Mouse (Mus musculus) ES-CJ7 (cell line): ENCODE measurements around the gene Rbpjl.
A peak's percentile ranks its signal among the peaks of the same experiment; 100 is the strongest.

Experiments
- DNase-seq: peaks from one replicate; pipeline ENCODE4 v3.0.0; 2011; ENCODE audit warnings: low read depth, low spot score

Rbpjl gene

DNA sequence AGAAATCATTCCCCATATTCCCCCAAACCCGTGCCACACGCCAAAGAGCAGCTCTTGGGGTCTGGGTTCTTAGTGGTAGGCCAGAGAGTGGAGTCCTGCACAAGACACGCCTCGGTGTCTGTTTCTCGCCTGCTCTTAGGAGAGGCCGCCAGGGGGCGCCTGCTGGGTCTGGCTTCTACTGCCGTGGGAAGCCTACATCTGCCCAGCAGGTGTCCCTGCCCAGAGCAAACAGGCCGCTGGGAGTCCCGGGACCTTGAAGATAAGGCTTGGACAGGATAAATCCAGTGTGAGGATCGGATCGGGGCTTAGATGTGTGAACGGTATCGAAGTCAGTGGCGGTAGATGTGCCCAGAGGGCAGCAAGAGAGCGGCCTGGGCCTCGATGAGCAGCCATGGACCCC lies at the start of gene Rbpjl:
Gene Rbpjl (plus strand): TSS at position 236 of the 400 bp plus-strand sequence.
- DNase-seq = peak; percentile 83

- DNase-seq = no peak
Measured at GRCm38 (mm10) chr2:164353356-164353755, 49.6 kb upstream of the Rbpjl start.

- no peak for DNase-seq
Measured at GRCm38 (mm10) chr2:164356177-164356967, 46.6 kb upstream of the Rbpjl start.

- no peak for DNase-seq
Measured at GRCm38 (mm10) chr2:164358373-164358772, 44.6 kb upstream of the Rbpjl start.

- no peak for DNase-seq
Measured at GRCm38 (mm10) chr2:164359031-164359430, 43.9 kb upstream of the Rbpjl start.

- DNase-seq = no peak
Measured at GRCm38 (mm10) chr2:164359668-164360067, 43.3 kb upstream of the Rbpjl start.

DNA sequence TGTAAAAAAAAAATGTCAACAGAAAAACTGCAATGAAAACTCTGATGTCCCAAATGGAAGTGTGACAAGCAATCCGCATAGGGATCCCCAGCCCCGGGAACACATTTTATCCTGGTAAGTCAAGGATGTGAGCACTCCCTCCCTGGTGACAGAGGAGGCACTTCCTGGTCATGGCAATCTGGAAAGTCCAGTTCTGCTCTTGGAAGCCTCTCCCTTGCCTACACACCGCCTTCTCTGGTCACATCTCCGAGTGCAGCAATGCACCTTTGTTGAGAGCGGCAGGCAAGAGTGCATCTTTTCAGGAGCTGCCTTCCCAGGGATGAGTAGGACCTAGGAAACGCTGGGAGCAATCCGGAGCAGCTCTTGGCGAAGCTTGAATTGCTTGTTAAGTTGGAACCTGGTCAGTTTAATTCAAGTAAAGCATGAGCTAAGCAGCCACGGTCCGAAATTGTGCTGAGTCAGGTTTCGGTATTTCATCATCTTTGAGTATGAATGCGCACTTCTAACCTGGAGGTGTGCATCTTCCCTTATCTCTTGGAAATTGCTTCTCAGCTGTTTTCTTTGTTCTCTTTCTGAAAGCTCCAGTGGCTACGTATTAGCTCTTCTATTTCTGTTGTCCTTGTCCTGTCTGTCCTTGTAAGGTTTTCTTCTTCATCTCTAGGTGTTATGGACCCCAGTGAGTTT lies 41.8 kb upstream of the Rbpjl start:
- DNase-seq = no peak

DNA sequence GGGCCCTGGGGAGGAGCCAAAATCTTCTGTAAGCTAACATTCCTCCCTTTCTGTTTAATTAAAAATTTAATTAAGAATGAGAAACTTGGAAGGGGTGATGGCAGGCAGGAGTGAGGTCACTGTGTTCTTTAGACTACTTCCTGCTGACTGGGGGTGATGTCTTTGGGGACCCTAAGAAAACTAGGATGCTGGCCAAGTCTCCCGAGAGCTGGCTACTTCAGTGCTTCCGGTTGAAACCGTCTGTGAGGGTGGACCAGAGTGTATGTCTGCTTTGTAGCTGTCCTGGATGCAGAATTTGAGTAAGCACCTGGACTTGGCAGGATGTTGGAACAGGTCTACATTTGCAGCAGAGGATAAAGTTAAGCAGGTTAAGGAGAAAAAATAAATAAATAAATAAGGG lies 36.0 kb upstream of the Rbpjl start:
- DNase-seq = no peak

- DNase-seq = no peak
Measured at GRCm38 (mm10) chr2:164368620-164369105, 34.3 kb upstream of the Rbpjl start.

DNA sequence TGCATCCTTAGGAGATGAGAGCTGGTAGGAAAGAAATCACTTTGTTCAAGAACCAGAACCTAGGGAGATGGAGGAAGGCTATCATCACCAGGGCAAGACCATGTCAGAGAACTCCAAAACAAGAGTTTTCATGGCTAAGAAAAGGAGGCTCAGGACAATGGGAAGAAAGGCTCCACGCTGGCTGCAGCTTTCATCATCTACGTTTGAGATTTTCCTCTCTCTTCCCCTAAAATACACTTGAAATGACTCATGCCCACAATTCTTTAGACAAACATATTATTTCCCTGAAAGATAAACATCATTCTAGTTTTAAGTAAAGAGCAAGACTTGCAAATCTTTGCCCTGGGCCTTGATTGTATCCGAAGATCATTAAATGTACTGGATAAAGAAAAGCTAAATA lies 31.6 kb upstream of the Rbpjl start:
- no peak for DNase-seq

GRCm38 (mm10) chr2:164372408-164373053 lies 30.4 kb upstream of the Rbpjl start:
- DNase-seq = no peak

GRCm38 (mm10) chr2:164373187-164373586 lies 29.8 kb upstream of the Rbpjl start:
- DNase-seq = no peak

GRCm38 (mm10) chr2:164377478-164378426 lies 25.2 kb upstream of the Rbpjl start:
- DNase-seq = no peak

GRCm38 (mm10) chr2:164381726-164382125 lies 21.2 kb upstream of the Rbpjl start:
- DNase-seq = peak; percentile 91

DNA sequence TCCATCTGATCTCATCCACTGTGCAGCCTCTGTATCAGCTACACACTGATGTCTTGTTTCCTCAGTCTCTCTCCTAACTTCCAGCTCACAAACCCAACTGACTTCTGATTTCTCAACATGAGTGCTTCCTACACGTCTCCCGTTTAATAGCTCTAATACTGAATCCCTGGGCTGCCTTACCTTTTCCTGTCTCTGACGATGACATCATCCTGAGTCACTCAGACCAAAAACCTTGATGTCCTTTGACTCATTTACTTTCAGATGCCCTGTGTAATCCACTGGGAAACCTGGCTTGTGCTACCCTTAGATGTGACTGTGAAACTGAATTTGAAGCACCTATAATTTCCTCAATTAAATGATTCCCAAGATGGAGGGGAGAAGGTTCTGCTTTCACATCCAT lies 20.0 kb upstream of the Rbpjl start:
- no peak for DNase-seq

GRCm38 (mm10) chr2:164383656-164384399 lies 19.1 kb upstream of the Rbpjl start:
- no peak for DNase-seq

GRCm38 (mm10) chr2:164385927-164386763 lies 16.8 kb upstream of the Rbpjl start:
- DNase-seq = peak; percentile 36

DNA sequence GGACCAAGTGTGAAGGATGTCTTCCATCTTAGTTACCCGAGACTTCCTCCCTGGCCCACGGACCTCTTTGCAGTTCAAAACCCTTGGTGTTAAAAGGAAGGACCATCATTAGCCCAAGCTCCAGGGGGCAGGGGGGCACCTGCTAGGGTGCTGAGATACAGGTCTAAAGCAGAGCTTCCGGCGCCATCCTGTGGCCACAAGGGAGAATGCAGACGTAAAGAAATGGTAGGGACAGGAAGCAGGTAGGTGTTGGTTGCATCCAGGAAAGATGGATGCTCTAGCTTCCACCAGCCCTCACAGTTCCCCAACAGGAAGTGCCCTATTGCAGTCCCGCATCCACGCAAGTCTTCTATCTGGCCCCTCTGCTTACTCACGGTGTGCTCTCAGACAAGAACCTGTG lies 16.0 kb upstream of the Rbpjl start:
- DNase-seq = peak; percentile 67

GRCm38 (mm10) chr2:164389020-164389419 lies 13.9 kb upstream of the Rbpjl start, which contains the start of gene Slpi:
Gene Slpi, minus strand, starts transcription at chr2:164389095.
- DNase-seq = peak; percentile 38

GRCm38 (mm10) chr2:164389499-164389898 lies 13.4 kb upstream of the Rbpjl start:
- peak; percentile 83 for DNase-seq
